Mouse (Mus musculus) heart, embryonic 15.5 days (tissue): Measurements from ENCODE around the gene Pip4k2a. TPM values are rescaled to one million over a fixed set of nuclear protein-coding genes. Genes with fewer than 3 reads are reported as not detected.

ENCODE experiments used
- ATAC-seq: fragments of 200-750 bp; cut with Nextera tagmentation; replicated peaks from 2 replicates; pipeline ENCODE4 v1.8.0; 2017; ENCODE audit warnings: low read depth, moderate TSS enrichment; ENCODE audit not compliant: insufficient number of reproducible peaks, insufficient read depth, low FRiP score
- H3K27ac ChIP-seq: fragments of 300-500 bp; sonication (generic); 2 replicates; pipeline ENCODE4 v1.5.1; 2015; ENCODE audit warnings: mild to moderate bottlenecking, inconsistent platforms
- H3K27me3 ChIP-seq: fragments of 300-500 bp; sonication (generic); 2 replicates; pipeline ENCODE4 v1.6.1; 2015; ENCODE audit warnings: inconsistent platforms
- H3K36me3 ChIP-seq: fragments of 300-500 bp; sonication (generic); 2 replicates; pipeline ENCODE4 v1.6.1; 2015; ENCODE audit warnings: mild to moderate bottlenecking, inconsistent platforms
- H3K4me1 ChIP-seq: fragments of 300-500 bp; sonication (generic); replicated peaks from 2 replicates; pipeline ENCODE4 v1.6.1; 2015; ENCODE audit warnings: inconsistent platforms
- H3K4me2 ChIP-seq: fragments of 300-500 bp; sonication (generic); 2 replicates; pipeline ENCODE4 v1.6.1; 2015; ENCODE audit warnings: inconsistent platforms, mild to moderate bottlenecking, moderate library complexity
- H3K4me3 ChIP-seq: fragments of 300-500 bp; sonication (generic); 2 replicates; pipeline ENCODE4 v1.5.1; 2015; ENCODE audit warnings: mild to moderate bottlenecking, inconsistent platforms
- H3K9ac ChIP-seq: fragments of 300-500 bp; sonication (generic); 2 replicates; pipeline ENCODE4 v1.6.1; 2015; ENCODE audit warnings: mild to moderate bottlenecking, inconsistent platforms
- H3K9me3 ChIP-seq: fragments of 300-500 bp; sonication (generic); replicated peaks from 2 replicates; pipeline ENCODE4 v1.6.1; 2016; ENCODE audit warnings: inconsistent platforms
- WGBS: fragments of 180-500 bp; shearing (Covaris S2); methylation state at CpG from one replicate; pipeline ENCODE4 v1.1.7; 2015; ENCODE audit warnings: mixed read lengths; 5-methylcytosine and 5-hydroxymethylcytosine counted together
- polyA plus RNA-seq: library from polyadenylated mRNA; unstranded; fragments of >200 nt; fragmentation: Nextera tagmentation; extraction: Ambion mirVana; gene quantifications from 2 replicates; pipeline ENCODE4 v1.2.1, GENCODE M21; 2015

The Pip4k2a gene
- polyA plus RNA-seq, 1 experiment from 2014 or later = 6.1 TPM

DNA sequence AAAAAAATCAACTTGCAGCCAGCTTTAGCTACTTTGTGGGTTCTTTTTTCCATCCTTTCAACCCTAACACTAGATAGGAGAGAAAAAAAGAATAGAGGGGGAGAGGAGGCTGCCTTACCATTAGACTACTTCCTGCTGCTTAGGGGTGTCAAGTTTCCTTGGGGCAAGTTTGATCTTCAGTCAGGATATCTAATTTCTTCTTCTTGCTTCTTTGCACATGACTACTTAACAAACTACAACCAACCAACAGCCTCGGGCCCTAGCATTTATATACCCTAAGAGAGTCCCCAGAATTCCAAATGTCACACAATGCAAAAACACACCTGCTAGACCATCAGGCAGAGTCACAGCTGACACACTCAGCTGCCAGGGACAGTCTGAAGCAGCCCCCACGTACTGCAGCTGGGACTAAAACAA is 77.5 kb downstream of the Pip4k2a start:
- Histone ChIP-seq H3K4me1 (peaks cover 17% of the 10 kb centered on the region), H3K4me2 (no peak overlapping the region), H3K4me3 (no peak overlapping the region), H3K9ac (no peak overlapping the region), H3K27ac (no peak overlapping the region), H3K27me3 (no peaks in the 10 kb centered on the region), H3K9me3 (no peaks in the 10 kb centered on the region), H3K36me3 (no peaks in the 10 kb centered on the region)
- WGBS = 54% methylated on average over 2 of the region's 2 CpGs
- ATAC-seq = no peak

DNA sequence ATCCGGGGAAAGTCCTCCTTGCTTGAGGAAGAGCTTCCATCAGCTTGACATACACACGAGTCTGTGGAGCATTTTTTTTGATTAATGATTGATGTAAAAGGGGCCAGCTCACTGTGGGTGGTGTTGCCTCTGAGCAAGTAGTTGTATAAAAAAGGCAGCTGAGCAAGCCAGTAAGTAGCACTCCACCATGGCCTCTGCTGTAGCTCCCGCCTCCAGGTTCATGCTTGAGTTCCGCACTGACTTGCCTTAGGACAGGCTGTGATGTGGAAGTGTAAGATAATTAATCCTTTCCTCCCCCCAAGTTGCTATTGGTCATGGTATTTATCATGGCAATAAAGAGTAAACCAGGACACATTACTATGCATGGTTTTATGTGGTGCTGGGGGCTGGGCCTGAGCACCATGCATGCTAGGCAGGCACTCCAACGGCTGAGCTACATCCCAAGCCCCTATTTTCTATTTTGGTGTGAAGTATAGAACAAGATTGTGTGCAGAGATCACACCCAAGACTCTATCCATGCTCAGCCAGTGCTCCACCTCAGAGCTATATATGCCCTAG is 78.0 kb downstream of the Pip4k2a start:
- no peak overlapping the region for H3K4me3 ChIP-seq
- no peak overlapping the region for H3K4me2 ChIP-seq
- no peaks in the 10 kb centered on the region for H3K27me3 ChIP-seq
- ATAC-seq = no peak
- H3K9ac ChIP-seq = no peak overlapping the region
- H3K4me1 ChIP-seq = peaks cover 19% of the 10 kb centered on the region
- WGBS = 70% methylated on average over 5 of the region's 5 CpGs
- no peak overlapping the region for H3K27ac ChIP-seq
- no peaks in the 10 kb centered on the region for H3K36me3 ChIP-seq
- H3K9me3 ChIP-seq = no peaks in the 10 kb centered on the region

DNA sequence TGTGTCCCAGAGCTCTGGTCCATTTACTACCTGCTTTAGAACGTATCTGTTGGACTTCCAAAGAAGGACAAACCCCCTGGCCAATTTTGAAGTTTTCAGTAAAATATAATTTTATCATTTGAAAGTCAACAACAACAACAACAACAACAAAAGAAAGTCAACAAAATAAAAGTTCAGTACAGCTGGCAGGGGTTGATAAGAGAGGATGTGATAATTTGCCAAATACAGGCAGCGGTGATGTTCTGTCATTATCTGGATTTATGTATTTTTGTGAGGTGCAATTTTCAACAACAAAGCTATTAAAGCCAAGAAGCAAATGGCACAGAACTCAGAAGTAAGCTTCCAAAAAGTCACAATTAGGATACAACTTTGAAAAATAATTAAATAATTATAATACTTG is 80.1 kb downstream of the Pip4k2a start:
- Histone ChIP-seq H3K27ac (no peak overlapping the region), H3K9ac (no peak overlapping the region), H3K36me3 (no peaks in the 10 kb centered on the region), H3K4me2 (no peak overlapping the region), H3K4me3 (no peak overlapping the region), H3K4me1 (peaks cover 19% of the 10 kb centered on the region), H3K27me3 (no peaks in the 10 kb centered on the region), H3K9me3 (no peaks in the 10 kb centered on the region)
- WGBS = 96% methylated on average over 2 of the region's 2 CpGs
- no peak for ATAC-seq

DNA sequence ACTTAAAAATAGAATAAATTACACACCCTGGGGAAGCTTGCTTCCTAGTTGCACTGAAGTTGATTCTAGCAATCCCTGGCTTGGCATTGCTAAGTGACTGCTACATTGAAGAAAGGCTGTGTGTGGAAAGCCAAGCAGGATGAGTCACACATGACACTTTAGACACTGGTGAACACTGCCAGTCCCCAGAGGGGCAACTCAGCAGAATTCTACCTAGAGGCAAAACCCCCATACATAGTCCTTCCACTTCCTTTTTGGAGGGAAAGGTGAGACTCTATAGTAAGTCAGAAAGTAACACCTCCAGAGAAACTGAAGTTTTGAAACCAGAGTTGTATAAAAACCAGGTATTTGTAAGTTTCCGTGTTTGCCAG is 80.6 kb downstream of the Pip4k2a start:
- Histone ChIP-seq H3K9me3 (no peaks in the 10 kb centered on the region), H3K4me3 (no peak overlapping the region), H3K9ac (no peak overlapping the region), H3K4me2 (no peak overlapping the region), H3K27ac (no peak overlapping the region), H3K4me1 (peaks cover 19% of the 10 kb centered on the region), H3K36me3 (no peaks in the 10 kb centered on the region), H3K27me3 (no peaks in the 10 kb centered on the region)
- 85% methylated on average over 1 of the region's 1 CpGs for WGBS
- no peak for ATAC-seq

DNA sequence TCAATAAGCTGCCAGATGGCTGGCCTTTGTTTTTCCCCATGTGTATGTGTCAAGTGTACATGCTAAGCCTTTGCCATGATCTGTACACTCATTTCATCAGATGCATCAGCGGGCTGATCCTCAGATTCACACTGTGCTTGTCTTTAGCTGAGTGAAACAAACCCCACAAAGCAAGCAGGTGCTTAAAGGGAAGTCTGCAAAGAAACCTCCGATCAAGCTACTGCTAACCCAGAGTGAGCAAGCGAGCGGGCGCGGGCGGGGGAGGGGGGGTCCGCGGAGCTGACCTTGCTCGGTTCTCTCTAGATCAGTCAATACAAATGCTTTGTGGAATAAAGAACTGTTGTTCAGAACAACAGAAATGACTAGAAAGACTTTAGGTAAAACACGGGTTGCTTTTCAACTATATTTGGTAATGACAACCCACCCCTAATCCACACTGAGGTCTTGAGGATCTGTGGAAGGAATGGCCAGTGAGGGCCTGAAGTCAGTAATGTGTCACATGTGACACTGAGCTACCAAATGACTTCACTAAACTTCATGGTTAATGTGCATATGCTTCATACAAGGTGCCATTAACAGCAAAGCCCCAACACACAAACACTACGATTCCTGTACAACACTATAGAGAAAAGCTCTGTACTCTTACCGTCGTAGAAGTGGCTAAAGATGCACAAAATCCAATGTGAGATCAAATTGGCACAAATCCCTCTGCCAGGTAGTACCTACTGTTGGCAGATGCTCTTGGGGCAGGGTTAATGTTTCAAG is 81.1 kb downstream of the Pip4k2a start:
- Histone ChIP-seq H3K27me3 (no peaks in the 10 kb centered on the region), H3K27ac (no peak overlapping the region; the same call in 1 of the 2 replicates), H3K9me3 (no peaks in the 10 kb centered on the region), H3K4me1 (peaks cover 19% of the 10 kb centered on the region), H3K4me3 (no peak overlapping the region), H3K36me3 (no peaks in the 10 kb centered on the region), H3K9ac (no peak overlapping the region), H3K4me2 (no peak overlapping the region)
- 72% methylated on average over 14 of the region's 14 CpGs for WGBS
- ATAC-seq = no peak

DNA sequence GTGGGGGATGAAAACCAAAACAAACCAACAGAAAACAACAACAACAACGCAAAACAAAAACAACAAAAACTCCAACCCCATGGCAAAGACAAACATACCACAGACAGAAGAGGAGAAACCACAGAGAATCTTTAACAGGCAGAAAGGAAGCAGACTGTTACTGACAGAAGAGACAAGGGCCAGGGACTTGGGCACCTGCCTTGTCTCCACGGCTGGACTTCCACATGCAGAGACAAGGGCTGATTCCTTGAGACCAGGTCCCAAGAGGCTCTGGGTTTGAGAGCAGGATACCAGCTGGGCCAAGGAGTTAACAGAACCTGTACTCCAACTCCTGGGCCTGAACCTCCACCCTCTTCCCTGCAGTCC is 81.9 kb downstream of the Pip4k2a start:
- Histone ChIP-seq H3K9ac (no peak overlapping the region), H3K27me3 (no peaks in the 10 kb centered on the region), H3K36me3 (no peaks in the 10 kb centered on the region), H3K4me2 (no peak overlapping the region), H3K27ac (peak overlapping the region; percentile 36; the same call in 1 of the 2 replicates), H3K9me3 (no peaks in the 10 kb centered on the region), H3K4me1 (peaks cover 19% of the 10 kb centered on the region), H3K4me3 (no peak overlapping the region)
- 52% methylated on average over 2 of the region's 2 CpGs for WGBS
- ATAC-seq = no peak

DNA sequence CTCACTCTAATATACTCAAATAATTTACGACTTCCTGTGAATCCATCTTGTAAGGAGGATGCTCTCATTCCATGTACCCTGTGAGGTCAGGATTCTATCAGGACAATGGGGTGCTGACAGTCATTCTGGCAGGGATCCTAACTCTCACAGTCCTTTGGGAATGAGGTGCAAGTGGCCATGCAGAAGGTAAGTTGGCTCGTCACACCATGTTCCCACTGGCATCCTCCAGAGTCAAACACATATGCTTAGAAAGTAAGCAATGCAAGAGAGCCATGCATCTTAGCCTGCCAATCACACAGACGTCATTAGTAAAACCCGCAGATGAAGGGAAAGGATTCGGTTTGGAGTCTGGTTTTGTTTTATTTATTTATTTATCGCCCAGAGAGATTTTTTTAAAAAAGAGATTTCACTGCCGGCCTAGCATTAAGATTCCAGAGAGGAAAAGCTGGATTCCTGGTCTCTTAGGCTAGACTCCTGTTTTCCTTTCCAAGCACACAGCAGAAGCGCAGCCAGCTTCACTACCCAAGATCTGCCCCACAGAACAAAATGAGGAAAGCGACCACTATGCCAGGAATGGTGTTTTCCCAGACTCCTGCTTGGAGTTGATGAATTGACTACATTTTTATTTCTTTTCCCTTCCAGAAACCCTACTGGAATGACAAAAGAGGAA is 82.4 kb downstream of the Pip4k2a start:
- H3K36me3 ChIP-seq = no peaks in the 10 kb centered on the region
- H3K4me1 ChIP-seq = peaks cover 19% of the 10 kb centered on the region
- no peak overlapping the region for H3K4me3 ChIP-seq
- no peaks in the 10 kb centered on the region for H3K27me3 ChIP-seq
- H3K4me2 ChIP-seq = no peak overlapping the region
- H3K9ac ChIP-seq = no peak overlapping the region
- peak overlapping the region; percentile 36; the same call in 1 of the 2 replicates for H3K27ac ChIP-seq
- ATAC-seq = no peak
- 61% methylated on average over 9 of the region's 9 CpGs for WGBS
- H3K9me3 ChIP-seq = no peaks in the 10 kb centered on the region

DNA sequence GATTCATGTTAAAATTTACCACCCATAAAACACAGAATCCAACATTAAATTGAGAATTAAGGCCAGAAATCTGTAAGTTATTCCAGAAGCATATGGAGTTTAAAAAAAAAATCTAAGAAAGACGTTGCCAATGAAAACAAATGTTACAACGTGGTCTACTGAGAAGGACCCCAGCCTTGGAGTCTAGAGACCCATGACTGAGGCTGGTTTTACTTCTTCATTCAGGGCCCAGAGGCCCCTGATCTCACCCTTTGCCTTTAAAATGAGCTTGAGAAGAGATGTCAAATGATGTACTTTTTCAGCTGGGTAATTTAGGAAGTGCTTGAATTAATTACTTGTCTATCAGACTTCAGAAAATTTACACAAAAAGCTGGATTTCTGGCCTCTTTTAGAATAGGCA is 83.2 kb downstream of the Pip4k2a start:
- Histone ChIP-seq H3K9ac (no peak overlapping the region), H3K4me1 (peaks cover 19% of the 10 kb centered on the region), H3K27me3 (no peaks in the 10 kb centered on the region), H3K4me3 (no peak overlapping the region), H3K9me3 (no peaks in the 10 kb centered on the region), H3K36me3 (no peaks in the 10 kb centered on the region), H3K27ac (no peak overlapping the region), H3K4me2 (no peak overlapping the region)
- 66% methylated on average over 2 of the region's 2 CpGs for WGBS
- ATAC-seq = no peak

DNA sequence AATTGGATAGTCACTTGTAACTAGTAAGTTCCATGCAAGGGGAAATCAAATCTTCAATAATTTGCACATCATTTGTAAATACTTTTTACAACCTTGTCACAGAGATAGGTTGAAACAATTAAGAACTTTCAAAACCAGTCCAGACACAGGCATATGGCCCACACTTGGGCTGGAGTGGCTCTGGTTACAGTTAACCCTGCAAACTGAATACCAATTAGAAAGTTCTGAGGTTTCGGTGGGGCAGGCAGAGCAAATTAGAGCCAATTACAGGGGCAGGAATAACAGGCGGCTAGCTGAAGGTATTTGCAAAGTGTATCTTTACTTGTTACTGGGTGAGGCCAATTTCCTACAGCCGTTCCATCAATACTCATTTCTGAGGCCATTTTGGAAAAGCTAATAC is 84.3 kb downstream of the Pip4k2a start:
- no peaks in the 10 kb centered on the region for H3K9me3 ChIP-seq
- peaks cover 28% of the 10 kb centered on the region for H3K4me1 ChIP-seq
- WGBS = 90% methylated on average over 3 of the region's 3 CpGs
- H3K27me3 ChIP-seq = no peaks in the 10 kb centered on the region
- H3K9ac ChIP-seq = no peak overlapping the region
- no peaks in the 10 kb centered on the region for H3K36me3 ChIP-seq
- H3K27ac ChIP-seq = no peak overlapping the region
- no peak overlapping the region for H3K4me2 ChIP-seq
- H3K4me3 ChIP-seq = no peak overlapping the region
- ATAC-seq = no peak

DNA sequence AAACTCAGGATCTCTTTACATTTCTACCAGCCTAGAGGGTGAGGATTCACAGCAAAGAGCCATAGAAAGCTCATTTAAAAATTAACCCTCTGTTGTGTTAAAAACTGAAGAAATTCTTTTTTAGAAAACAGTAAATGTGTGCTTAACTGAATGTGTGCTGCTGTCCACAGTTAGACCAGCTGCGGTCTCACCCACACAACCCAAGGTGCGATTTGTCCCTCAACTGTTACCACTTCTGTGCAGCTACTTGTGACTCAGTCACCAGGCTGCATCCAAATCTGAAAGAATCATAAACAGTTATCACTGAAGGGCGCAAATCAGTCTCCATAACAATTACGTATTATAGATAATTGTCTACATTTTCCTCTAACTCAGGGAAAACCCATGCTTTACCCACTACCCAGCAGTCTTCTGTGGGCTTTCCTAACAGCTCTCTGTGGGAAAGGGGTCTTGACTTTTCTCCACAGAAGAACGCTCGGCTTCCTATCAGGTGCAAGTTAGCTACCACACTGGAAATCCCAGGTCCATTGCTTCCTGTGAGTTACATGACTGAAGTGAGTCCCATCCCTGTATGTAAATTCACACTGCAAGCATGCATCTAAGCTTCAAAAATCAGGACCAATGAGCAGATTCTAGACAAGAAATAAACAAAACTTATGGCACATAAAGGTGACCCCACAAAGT is 86.5 kb downstream of the Pip4k2a start:
- Histone ChIP-seq H3K27me3 (no peaks in the 10 kb centered on the region), H3K36me3 (no peaks in the 10 kb centered on the region), H3K27ac (no peak overlapping the region), H3K9ac (no peak overlapping the region), H3K9me3 (no peaks in the 10 kb centered on the region), H3K4me3 (no peak overlapping the region), H3K4me1 (peaks cover 22% of the 10 kb centered on the region; the same call in 1 of the 2 replicates), H3K4me2 (no peak overlapping the region)
- WGBS = 90% methylated on average over 6 of the region's 6 CpGs
- ATAC-seq = no peak

DNA sequence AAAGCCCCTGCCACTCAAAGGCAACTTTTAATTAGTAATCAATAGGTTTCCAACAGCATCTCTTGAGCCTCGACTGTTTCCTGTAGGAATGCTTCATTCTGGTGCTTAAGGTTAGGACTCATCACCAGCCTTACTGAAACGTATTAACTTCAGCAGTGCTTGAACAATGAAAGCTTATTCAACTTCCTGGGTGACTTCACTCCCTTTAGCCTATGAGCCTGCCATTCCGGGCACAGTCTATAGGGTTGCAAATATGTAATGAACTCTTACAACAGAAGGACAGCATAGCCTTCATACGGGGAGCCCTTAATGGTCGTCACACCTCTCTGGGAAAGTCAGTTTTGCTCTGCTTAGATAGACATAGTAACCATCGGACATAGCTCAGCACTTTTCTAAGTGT is 87.7 kb downstream of the Pip4k2a start:
- Histone ChIP-seq H3K27ac (no peak overlapping the region), H3K4me2 (no peak overlapping the region), H3K27me3 (no peaks in the 10 kb centered on the region), H3K4me1 (peaks cover 15% of the 10 kb centered on the region; the same call in 1 of the 2 replicates), H3K9ac (no peak overlapping the region), H3K36me3 (no peaks in the 10 kb centered on the region), H3K9me3 (no peaks in the 10 kb centered on the region), H3K4me3 (no peak overlapping the region)
- ATAC-seq = no peak
- 83% methylated on average over 6 of the region's 6 CpGs for WGBS
